Mouse (Mus musculus): ENCODE measurements at regions not wholly inside any gene's neighbourhood (a gene's known extent, or its start where the extent isn't known, plus 50 kb on each side); places are given as distances from the start of the nearest gene placed in this dataset.

GRCm38 (mm10) chr19:42673133-42673532 is 60.5 kb upstream of the Loxl4 start:
- DNase-seq (ENCODE audit: low spot score in 2 of 2) = peak; percentile 50 to 68

- no peak for DNase-seq (ENCODE audit: low spot score in 2 of 2)
Measured at GRCm38 (mm10) chr19:42669886-42670285, 57.3 kb upstream of the Loxl4 start.

- DNase-seq (ENCODE audit: low spot score in 2 of 2) = no peak
Measured at GRCm38 (mm10) chr19:42668385-42669098, 55.9 kb upstream of the Loxl4 start.

- no peak for DNase-seq (ENCODE audit: low spot score in 2 of 2)
Measured at GRCm38 (mm10) chr19:42666906-42667305, 54.3 kb upstream of the Loxl4 start.
